Mouse (Mus musculus) layer of hippocampus, adult 18-20 months (tissue): ENCODE results near the gene Dnaaf1. TPM values are rescaled to one million over a fixed set of nuclear protein-coding genes. Genes with fewer than 3 reads are reported as not detected.

Experiments used
- DNase-seq, 2 experiments: peaks; one replicate each; pipeline ENCODE4 v3.0.0; 2022; ENCODE audit warnings: low spot score in 2 of 2
- total RNA-seq, 2 experiments: library from RNA; stranded (reverse); gene quantifications; 2 replicates each; pipeline ENCODE4 v1.2.3; 2021

The Dnaaf1 gene
- total RNA-seq, 2 experiments from 2014 or later = 0.25 to 0.32 TPM

DNA sequence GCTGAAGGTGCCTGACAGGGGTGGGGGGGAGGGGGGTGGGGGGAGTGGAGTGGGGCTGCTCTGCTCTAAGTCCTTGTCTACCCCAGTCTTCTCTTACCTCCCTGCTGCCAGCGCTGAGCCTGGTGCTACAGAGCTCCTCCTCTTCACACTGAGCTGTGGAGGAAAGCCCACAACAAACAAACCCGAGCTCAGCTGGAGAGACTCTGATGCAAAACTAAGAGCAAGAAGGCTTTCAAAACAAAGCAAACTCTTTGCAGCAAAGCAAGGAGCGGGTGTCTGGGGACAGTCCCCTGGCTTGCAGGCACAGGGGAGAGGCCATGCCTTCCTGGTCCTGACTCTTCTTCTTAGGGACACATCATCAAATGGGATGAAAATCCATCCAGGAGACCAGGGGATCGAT is 5.2 kb upstream of the Dnaaf1 start:
- DNase-seq = no peak

DNA sequence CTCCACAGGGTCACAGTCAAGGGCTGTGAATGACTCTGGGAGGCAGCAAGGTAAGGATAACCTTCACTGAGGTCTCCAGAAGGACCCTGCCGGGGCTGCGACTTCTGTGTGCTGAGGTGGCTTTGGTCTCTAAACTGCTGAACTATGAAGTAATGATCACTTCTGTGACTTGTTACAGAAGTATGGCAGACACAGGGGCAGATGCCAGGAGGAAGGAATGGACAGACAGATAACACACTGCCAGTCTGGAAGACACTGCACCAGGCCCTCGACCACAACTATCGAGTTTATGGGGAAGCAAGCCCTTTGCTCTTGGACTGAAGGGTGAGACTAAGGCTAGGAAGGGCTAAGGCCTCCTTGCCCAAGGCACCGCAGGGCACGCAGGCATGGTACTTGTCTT is 3.9 kb upstream of the Dnaaf1 start:
- no peak for DNase-seq

GRCm38 (mm10) chr8:119572411-119572810 is 2.6 kb upstream of the Dnaaf1 start:
- DNase-seq = no peak

DNA sequence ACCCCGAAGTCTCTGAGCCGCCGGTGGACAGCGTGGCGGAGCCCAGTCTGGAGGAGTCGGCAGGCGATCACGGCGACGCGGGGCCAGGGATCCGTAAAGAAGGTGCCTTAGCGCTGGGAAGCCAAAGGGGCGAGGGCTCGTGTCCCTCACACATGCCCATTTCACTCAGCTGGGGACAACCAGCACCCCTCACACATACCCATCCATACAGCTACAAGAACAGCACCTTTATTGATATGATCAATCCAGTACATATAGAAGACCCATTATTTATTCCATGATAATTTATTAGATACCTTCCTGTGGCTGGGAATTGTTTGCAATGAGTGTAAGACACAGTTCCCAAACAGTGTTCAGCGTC is 311 bp downstream of the Dnaaf1 start:
- DNase-seq = no peak

- DNase-seq = no peak
Measured at GRCm38 (mm10) chr8:119579096-119579495, 4.1 kb downstream of the Dnaaf1 start.

GRCm38 (mm10) chr8:119580441-119581161 is 5.6 kb downstream of the Dnaaf1 start:
- no peak for DNase-seq

DNA sequence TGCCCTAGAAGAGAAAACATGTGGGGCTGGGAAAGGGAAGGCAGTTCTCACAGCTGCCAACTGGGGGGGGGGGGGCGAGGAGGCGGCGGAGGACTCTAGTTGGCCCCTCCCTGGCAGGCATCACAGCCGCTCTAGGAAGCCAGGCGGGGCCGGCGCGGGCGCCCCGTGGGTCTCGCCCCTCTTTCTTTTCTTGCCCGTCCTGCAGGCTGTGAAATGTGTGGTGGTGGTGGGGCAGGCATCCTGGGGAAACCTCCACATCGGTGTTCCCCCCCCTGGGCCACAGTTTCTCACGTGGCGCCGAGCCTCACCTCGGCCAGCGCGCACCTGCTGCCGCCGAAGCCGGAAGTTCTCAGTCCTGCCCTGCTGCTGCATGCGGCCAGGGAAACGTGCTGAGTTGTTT is 10.9 kb downstream of the Dnaaf1 start:
- DNase-seq = no peak

DNA sequence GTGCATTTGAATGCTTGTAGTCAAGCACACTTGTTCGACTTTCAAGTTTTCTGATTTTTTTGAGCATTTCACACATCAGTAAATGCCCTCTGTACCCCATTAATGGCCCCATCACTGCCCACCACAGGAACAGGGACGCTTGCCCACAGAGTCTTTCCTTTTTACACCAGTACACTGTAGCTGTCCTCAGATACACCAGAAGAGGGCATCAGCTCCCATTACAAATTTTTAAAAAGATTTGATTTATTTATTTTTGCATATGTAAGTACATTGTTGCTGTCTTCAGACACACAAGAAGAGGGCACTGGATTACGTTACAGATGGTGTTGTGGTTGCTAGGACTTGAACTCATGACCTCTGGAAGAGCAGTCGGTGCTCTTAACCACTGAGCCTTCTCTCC is 13.3 kb downstream of the Dnaaf1 start:
- no peak for DNase-seq

GRCm38 (mm10) chr8:119588844-119589243 is 13.8 kb downstream of the Dnaaf1 start:
- DNase-seq = no peak

- DNase-seq = no peak
Measured at GRCm38 (mm10) chr8:119590348-119590747, 15.3 kb downstream of the Dnaaf1 start.

DNA sequence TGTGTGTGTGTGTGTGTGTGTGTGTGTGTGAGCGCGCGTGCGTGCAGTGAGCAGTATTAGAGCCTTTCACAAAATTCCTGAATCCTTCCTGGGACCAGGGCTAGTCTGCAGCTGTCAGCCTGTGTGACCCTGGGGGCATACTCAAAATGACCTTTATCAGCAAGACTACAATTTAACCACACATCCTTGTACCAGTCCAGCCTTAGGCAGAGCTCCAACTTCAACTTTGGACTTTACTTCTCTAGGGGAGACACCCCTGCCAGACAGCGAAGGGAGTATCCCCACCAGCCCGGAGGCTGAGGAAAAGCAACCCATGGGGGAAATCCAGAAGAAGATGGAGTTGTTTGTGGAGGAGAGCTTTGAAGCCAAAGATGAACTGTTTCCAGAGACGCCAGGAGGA is 16.4 kb downstream of the Dnaaf1 start:
- no peak for DNase-seq

- DNase-seq = no peak
Measured at GRCm38 (mm10) chr8:119603771-119604170, 28.7 kb downstream of the Dnaaf1 start.

DNA sequence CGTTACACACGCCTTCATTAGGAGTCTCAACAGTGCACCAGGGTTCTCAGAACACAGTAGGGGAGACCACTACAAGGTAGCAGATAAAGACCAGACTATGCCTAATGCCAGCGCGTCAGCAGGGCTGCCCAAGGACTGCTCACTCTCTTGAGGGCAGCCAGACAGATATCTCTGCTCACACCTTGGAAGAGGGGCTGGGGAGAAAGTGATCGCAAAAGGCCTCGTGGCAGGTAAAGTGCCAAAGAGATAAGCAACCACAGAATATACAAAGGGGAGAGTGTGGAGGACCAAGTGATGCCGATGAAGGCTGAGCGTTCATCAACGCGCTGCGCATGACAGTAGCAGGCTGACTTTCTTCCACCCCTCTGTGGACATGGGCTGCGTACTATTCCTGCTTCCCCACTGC is 29.4 kb downstream of the Dnaaf1 start:
- DNase-seq = no peak

DNA sequence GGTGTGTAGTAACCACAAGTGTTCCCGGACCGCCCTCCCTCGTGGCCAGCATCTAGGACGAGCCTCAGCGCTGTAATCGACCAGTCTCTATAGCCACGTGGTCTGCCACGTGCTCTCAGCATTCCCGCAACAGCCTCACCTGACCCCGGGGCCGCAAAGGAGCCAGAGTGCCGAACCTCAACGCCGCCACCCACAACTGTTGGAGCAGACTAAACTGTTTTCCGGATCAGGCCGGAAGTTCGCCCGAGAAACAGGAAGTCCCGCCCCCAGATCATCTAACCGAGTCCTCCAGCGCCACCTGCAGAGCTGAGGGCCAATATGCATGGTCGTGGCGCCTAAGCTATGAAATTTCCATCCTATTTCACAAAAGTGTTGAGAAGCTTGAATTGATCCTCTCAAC is 30.0 kb downstream of the Dnaaf1 start, which contains the start of gene Taf1c:
TSS of gene Taf1c (minus strand) at position 227 of the 400 bp plus-strand sequence.
- DNase-seq = peak; percentile 85 to 96

GRCm38 (mm10) chr8:119606224-119606623 is 31.2 kb downstream of the Dnaaf1 start:
- DNase-seq = no peak

GRCm38 (mm10) chr8:119612471-119612870 is 37.4 kb downstream of the Dnaaf1 start, which contains the start of gene Adad2:
Gene Adad2, plus strand, starts transcription at chr8:119612747.
- DNase-seq = no peak

GRCm38 (mm10) chr8:119615096-119615495 is 40.1 kb downstream of the Dnaaf1 start:
- DNase-seq = no peak

DNA sequence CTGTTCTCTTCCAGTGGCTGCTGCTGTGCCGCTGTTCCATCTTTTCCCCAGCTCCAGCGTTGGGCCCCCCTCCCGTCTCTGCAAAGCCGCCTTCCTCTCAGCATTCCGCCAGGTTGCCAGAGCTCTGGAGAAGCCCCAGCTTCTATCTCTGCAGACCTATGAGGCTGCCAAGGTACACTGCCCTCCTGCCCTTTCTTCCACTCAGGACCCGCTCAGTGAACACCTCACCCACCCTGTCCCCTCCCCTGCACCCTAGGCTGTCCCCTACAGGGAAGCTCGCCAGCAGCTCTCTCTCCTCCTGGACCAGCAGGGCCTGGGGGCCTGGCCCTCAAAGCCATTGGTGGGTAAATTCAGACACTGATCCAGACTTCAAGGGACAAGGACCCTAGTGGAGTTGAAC is 41.3 kb downstream of the Dnaaf1 start:
- no peak for DNase-seq

DNA sequence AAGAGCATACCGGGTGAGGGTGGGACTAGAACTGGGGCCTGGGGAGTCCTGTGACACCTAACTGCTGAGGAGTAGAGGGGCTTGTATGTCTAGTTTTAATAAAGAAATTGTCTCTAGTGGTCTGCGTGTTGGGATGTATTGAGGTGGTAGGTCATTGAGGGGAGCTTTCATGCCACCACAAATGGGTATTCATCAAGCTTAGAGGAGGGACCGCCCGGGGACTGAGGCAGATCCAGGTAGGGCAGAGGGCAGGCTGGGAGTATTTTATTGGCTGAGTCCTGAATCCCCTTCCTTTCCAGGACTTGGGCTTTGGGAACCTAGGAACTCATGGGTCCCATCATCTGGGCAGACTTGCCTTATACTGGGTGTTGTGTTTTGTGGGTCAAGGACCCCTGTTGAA is 41.8 kb downstream of the Dnaaf1 start:
- no peak for DNase-seq

DNA sequence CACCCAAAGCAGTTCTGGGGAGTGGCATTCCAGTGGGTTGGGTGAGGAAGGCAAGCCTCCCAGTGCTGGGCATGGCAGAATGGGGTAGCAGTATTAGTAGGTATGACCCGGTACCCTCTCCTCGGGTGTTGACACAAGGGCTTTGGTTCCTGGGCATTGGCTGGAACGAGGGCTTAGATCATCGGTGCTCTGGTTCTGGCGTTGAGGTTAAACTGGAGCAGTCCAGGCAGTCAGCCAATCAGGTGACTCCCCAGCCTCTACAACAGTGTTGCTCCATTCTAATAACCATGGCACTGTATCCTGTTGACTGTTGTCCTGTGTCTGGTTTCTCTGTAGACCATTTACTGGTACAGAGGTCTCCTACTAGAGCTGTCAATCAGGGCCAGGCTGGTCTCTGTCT is 42.6 kb downstream of the Dnaaf1 start:
- no peak for DNase-seq

- DNase-seq = no peak
Measured at GRCm38 (mm10) chr8:119618887-119619286, 43.9 kb downstream of the Dnaaf1 start.

- no peak for DNase-seq
Measured at GRCm38 (mm10) chr8:119620116-119620840, 45.2 kb downstream of the Dnaaf1 start.
